Mouse (Mus musculus) olfactory bulb, adult 2 months (tissue): ENCODE measurements at regions not wholly inside any gene's neighbourhood (a gene's known extent, or its start where the extent isn't known, plus 50 kb on each side); places are given as distances from the start of the nearest gene placed in this dataset.

ENCODE experiments used
- CTCF ChIP-seq: fragments of 200-500 bp; IDR thresholded peaks from 2 replicates; pipeline ENCODE4 v1.5.1; 2012; ENCODE audit warnings: low read depth, mild to moderate bottlenecking, low read length, moderate library complexity; ENCODE audit not compliant: insufficient read depth
- POLR2A ChIP-seq: fragments of 200-500 bp; IDR thresholded peaks from 2 replicates; pipeline ENCODE4 v1.6.1; 2012; ENCODE audit warnings: mild to moderate bottlenecking, low read depth, low read length, moderate library complexity; ENCODE audit not compliant: insufficient read depth

DNA sequence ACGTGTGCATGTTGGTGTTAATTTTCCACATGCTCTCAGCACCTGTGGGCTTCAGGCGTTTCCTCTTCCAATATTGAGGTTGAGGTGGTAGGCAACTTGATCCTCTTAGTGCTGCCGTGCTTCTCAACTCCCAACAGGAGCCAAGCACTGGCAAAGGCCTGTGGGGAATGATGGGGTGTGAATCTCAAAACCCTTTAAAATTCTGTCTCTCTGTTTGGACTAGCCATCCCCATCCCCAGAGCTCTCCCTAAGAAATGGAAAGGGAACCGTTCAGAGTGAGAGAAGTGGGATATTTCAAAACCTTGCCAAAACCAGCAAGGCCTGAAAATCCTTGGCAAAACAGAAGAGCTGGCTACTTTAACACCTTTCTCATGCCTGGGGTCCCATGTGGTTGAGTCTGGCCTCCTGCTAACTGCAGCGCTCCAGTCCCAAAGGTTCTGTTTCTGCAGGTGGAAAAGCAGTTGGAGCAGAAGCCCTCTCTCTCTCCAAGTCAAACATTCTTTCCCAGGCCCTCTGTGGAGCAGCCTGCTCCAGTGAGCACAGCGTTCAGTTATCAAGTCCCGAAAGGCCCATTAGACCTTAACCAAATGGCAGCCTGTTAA lies 360.4 kb upstream of the Nudt12 start:
- TF ChIP-seq POLR2A (no peak), CTCF (no peak)
